Mouse (Mus musculus) urinary bladder, adult 18-20 months (tissue): ENCODE measurements around the gene Kremen2.
"Not testable (repeated sequence)": the region's sequence is repeated elsewhere in the genome, so short reads cannot be mapped to it uniquely, and the experiment has no call there.

Source experiments
- DNase-seq, 2 experiments: peaks; one replicate each; pipeline ENCODE4 v3.0.0; 2022; ENCODE audit warnings: low spot score in 2 of 2, mixed read lengths in 2 of 2

The Kremen2 gene

DNA sequence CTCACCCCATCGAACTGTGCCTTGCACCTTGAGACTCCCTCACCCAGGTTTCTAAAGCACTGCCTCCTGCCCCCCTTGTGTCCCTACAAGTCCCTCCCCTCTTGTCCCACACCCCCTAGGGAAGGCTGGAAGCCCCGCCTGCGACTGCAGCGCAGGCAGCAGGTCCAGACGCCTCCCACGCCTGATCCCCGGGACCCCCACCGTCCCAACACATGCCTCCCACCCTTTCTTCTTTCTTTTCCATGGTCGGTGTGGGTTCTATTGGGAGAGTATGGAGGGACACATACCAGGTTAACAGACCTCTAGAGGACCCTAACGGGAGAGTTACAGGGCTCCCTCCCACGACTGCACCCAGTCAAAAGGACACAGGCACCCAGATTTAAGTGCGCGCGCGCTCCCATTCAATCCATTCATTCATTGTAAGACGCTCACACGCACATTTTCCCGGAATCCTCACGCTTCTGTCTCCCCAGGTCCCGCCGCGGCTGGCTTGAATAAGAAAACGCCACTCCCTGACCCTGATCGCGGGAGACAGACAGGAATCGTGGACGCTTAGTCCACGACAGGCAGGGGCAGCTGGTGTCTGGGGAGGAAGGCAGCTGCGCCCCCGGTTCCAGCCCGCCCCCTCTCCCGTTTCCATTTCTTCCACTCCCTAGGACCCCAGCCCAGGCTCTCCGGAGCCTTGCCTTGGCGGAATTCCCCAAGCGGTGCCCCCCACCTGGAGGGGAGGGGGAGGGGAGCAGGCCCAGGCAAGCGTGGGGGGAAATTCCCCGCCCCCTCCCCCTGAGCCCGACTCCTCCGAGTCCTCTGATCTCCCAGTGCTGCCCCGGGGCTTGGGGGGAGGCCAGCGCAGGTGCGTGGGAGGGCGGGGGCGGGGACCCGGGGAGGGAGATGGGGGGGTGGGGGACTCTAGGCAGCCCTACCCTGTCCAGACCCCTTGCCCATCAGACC lies at the start of gene Kremen2:
Gene Kremen2 (minus strand): TSS at position 533 of the 951 bp plus-strand sequence.
- DNase-seq, result no peak

DNA sequence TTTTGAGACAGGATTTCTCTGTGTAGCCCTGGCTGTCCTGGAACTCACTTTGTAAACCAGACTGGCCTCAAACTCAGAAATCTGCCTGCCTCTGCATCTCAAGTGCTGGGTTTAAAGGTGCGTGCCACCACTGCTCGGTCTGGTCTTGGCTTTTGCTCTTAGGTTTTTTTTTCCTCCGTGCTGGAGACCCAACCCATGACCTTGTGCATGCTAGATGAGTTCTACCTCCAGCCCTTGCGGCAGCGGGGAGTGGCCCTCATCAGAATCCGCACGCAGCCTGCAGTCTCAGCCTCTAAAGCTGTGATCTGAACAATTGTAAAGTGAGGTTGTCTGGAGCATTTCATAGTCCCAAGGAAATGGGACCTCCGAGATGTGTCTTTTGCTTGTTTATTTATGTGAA lies 49.7 kb upstream of the Kremen2 start:
- no peak for DNase-seq

DNA sequence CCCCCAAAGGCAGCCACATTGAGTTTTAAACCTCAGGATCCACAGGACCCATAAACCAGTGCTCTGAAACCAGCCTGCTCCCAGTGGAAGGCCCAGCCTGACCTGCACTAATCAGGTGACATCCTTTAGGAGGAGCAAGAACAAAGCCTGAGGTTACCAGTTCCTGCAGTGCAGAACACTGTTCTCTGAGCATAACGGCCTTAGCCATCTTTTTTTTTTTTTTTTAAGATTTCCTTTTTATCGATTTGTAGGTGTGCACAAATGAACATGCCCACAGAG lies 45.4 kb upstream of the Kremen2 start:
- no peak for DNase-seq

DNA sequence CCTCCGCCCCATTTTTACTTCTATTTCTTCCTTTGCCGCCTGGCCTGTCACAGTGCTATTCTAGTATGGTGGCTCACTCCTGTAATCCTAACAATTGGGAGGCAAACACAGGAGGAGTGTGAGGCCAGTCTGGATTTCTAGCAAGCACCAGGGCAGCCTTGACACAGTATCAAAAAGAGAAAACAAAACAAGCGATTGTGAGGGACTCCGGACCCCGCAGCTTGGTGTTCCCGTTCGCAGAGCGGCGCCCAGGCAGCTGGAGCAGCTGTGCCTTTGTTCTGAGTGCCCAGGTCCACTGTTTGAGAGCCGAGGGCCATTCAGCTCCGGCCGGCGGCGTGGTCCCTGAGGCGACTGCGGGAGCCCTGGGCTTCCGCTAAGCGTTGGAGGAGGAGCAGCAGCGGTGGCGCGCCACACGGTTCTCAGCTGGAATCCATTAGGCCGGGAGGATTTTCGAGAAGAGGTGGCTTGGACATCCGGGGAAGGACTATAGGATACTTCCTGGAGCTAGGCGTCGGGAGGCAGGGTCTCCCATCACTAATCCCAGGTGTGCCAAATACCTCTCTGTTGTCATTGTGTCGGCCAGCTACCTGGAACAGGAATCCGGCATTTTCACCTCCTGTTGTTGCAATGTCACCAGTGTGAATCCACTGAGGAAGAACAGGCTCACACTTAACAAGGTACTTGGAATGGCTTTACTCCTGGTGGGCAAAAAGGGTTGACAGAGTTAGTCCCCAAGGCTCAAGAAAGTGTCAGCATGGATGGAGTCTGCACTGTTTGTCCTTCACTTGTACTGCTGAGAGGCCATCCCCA lies 44.8 kb upstream of the Kremen2 start, which contains the start of gene Srrm2:
Gene Srrm2 (plus strand): TSS at position 264 of the 810 bp plus-strand sequence.
- DNase-seq, result peak; percentile 45 to 63

DNA sequence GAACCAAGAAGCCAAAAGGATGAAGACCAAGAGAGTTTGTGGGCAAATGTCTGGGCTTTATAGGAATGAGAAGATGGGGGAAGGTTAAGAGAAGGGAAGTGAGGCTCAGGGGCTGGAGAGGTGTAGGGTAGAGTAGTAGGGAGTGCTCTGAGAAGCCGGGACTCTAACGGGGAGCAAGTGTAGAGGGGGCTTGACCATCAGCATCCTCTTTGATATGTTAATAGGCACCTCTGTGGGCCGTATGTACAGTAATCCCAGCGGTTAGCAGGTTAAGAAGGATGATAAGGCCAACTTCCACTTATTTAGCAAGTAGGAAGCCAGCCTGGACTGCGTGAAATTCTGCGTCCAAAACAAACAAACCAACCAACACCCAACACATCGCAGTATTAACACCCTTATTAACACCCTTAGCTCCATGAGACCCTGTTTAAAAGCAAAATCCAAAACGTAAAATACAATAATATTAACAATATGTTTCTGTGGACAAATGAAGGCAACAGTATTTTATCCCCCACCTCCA lies 44.2 kb upstream of the Kremen2 start:
- no peak for DNase-seq

DNA sequence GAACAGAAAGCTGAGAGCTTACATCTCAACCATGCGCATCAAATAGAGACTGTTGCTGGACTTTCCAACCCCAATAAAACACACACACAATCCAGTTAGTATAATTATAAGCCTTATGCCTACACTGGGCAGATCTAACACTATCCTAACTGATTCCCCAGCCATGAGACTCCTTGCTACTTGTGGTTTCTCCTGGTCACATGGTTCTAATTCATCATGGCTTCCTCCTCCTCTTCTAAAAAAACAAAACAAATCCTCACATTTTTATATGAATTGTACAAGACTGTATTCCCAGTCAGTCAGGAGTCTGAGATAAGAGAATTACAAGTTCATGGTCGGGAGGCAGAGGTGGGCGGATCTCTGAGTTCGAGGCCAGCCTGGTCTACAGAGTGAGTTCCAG lies 43.3 kb upstream of the Kremen2 start:
- no peak for DNase-seq

DNA sequence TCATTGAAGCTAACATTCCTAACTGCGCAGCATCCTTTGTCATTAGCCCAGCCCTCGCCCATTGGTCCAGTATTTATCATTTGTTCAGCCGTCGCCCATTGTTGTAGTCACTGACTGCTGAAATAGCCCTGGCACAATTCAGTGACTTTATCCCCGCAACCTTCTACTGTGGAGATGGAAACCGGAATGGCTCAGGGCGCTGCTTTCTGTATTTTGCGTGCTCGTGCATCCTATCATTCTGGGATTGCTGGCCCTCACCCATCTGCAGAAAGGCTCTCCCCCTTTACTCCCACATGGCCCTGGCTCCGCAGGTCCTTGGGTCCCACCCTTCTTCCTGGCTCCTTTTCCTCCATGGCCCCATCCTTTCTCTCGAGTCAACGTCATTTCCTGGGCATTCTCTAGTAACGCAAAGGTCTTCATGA lies 40.9 kb upstream of the Kremen2 start:
- DNase-seq, result no peak

DNA sequence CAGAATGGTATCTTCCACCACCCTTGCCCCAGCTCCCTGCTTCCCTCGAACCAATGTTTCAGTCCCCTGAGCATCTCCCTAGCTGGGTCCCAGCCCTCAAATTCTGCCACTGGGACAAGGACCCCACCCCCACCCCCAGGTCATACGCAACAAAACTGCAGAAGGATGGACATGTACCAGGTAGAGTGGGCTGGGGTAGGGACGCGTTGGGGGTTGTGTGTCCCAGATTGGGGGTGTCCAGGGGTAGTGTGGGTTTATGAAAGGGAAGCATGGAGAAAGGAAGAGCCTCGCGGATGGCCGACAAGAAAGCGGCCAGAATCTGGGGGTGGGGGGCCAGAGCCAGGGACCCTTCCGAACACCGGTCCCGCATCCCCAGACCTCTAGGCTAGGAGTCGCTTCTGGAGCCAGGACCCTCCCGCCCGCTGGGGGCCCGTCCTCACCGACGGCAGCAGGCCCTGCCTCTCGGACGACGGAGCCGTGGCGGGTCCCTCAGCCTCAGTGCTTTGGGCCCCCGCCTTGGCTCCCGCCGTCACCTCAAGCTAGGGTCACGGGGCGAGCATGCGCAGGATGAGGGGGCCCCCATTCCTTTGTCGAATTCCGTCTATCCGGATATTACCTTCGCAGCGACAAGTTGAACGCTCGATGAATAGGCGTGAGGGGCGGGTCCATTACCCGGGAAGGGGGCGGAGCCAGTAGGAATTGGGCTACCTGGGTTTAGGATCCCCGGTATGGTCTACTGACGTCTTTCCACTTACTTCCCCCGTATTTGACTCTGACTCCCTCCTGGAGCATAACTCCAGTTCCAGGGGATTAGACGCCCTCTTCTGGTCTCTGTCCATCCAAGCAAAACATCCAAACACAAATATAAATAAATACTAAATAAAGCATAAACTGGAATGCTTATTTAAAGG lies 40.2 kb upstream of the Kremen2 start, which contains the start of gene Flywch2:
Gene Flywch2 (minus strand): TSS at position 521 of the 911 bp plus-strand sequence.
- peak; percentile 71 to 74 for DNase-seq

DNA sequence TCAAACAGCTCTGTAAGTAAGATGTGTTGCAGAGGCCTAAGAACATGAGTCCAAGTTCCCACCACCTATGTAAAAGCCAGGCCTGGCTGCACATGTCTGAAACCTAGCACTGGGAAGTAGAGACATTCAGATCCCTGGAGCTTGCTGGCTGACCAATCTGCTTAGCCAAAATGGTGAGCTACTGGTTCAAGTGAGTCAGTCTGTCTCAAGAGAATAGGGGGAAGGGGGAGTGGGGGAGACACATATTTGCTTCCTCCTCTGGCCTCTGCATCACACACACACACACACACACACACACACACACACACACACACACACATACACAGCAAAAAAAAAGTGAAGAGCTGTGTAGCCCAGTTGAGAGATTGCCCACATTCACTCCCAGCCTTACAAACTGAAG lies 37.7 kb upstream of the Kremen2 start:
- DNase-seq, result no peak

DNA sequence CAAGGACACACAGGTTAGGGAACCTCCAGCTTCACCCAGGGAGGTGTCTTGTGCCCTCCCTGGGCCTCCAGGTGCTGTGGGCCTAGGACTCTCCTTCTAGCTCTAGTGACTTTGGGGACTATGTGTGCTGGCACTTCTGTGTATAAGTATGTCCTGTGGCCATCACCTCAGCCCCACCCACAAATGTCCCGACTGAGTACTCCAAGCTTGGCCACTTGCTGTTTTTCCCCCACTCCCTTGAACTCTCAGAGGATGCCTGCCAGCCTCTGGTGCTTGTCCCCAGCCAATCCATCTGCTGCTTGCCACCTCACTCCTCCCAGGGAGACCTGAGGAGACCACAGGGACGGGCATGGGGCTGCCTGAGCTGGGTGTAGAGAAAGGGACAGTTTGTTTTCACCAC lies 32.8 kb upstream of the Kremen2 start:
- no peak for DNase-seq

DNA sequence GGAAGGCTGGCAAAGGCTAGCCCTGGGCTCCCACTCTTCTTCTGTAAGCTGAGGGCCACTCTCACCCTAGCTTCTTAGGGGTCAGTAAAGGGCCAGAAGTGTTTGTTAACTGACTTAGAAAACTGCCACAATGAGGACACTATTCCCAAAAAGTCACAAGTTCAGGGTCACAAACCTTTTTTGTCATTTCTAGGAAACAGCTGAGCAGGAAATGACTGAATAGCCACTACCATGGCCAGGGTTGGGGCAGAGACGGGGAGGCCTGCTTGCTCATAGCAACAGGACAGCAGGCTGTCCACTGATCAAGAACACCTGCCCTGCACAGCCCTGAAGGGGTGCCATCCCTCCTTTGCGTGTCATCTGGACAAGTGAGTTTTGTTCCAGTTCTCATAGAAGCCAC lies 31.5 kb upstream of the Kremen2 start:
- DNase-seq, result no peak

DNA sequence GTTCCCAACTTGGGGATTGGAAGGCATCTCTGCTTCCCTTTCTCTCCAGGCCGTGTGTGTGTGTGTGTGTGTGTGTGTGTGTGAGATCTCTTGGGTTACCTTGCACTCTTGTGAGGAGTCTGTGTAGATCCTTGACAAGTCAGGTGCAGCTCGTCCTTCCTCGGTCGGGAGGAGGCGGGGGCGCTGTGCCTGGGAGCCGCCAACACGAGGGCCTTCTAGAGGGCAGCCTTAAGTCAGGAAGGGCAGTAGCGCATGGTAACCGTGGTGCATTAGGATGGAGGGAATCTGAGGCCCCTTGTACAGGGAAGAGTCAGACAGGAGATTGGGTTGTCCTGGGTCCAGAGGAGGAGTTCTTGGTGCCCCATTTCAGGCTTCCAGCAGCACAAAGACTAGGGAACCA lies 30.6 kb upstream of the Kremen2 start:
- DNase-seq, result no peak

DNA sequence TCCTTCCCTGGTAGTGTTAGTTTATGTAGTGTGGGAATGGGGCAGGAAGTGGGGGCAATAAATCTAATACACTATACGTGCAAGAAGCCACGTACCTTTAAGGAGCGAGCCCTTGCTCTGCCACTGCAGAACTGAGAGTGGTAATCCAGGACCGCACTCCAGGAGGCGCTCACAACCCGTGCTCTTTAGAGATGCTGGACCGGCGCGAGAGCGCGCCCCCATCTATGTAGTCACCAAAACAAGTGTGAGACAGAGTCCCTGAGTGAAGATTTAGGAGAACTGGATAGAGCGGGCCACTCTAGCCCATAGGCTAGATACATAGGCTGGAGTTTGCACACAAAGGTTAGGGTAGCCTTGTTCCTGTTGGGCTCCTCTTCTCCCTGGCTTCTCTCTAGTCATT lies 28.5 kb upstream of the Kremen2 start:
- peak; percentile 54 to 74 for DNase-seq

DNA sequence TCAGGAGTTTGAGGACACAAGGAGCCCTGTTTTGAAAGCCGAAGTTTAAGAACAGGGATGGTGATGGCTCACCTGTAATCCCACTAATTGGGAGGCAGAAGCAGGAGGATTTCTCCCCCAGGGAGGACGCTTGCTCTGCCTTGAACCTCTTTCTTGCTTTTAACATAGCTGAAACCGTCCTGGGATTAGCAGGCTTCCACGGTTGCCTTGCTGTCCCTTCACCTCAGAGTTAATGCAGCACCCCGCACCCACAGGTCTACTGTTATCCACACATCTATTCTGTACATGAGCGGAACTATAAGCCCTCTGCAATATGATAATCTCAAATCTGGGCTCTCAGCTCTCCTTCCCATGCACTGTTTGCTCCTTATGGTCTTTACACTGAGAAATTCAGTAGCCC lies 28.0 kb upstream of the Kremen2 start:
- no peak for DNase-seq

DNA sequence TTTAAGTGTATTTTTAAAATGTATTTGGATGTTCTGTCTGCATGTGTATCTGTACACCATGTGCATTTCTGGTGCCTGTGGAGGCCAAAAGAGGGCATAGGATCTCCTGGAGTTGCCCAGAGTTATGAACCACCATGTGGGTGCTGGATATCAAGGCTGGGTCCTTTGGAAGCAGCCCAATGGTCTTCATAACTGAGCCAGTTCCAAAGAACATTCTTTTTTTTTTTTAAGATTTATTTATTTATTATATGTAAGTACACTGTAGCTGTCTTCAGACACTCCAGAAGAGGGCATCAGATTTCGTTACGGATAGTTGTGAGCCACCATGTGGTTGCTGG lies 26.6 kb upstream of the Kremen2 start:
- not testable (repeated sequence) for DNase-seq

DNA sequence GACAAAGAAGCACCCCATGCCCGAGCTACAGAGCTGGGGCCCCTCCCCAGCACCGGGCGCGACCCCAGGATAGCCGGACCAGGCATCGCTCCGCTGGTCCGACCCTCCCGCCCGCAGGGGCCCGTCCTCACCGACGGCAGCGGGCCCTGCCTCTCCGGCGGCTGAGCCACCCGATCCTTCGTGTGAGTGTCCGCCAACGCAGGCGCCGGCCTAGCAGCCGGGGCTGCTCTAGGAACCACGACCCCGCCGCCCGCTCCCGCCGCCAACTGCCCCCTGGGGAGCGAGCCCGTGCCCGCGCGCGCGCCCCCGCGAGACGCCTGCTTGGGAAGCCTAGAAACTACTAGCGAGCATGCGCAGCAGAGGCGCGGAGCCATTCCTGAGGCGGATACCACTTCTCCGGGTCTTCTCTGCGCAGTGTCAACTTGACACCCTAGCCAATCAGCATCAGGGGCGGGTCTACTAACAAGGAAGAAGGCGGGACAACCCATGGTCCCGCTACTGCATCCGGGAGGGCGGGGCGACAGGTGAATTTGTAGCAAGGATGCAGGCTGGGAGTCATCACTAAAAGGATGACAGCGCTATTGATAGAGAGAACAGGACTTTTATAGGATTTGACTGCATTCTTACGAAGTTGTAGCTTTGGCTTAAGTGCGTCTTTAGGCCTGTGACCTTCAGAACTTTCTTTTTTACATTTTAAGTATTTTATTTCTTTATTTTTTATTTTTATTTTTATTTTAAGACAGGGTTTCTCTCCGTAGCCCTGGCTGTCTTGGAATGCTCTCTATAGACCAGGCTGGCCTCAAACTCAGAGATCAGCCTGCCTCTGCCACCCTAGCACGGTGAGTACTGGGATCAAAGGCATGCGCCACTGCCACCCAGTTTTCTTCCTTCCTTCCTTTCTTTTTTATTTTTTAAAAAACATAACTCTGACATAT lies 25.9 kb upstream of the Kremen2 start, which contains the start of gene Flywch1:
Gene Flywch1 (minus strand): TSS at position 319 of the 935 bp plus-strand sequence.
- DNase-seq, result peak; percentile 94 to 96

DNA sequence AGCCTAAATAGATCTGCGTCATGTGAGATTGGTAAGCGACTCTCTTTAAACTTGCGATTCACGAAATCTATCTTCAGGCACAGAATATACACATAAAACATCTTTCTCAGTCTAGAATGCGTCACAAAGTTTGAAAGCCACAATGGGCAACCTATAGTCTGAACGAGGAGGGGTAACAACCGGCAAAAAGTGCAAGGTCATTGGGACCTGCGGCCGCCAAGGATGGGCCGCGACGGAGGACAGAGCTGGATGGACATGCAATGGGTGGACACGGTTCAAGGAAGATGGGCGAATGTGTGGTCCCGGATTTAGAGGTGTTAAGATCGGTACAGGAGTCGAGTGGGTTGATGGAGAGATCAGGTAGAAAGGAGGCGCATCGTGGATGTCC lies 25.3 kb upstream of the Kremen2 start:
- no peak for DNase-seq

DNA sequence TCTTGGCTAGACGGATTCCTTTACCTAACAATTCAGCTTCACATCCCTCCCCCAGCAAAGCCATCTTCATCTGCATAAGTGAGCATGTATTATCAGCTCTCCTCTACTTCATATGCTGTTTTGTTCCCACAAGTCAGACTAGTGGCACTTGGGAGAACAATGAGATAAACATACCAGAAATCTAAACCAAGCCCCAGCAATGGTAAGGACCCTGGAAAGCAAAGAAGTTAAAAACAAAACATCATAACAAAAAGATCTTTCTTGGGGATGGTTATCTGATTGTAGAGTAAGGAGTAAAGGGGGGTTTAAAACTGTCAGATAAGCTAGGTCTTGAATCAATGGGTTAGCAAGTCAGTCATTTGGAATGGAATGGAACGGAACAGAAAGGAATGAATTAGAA lies 24.9 kb upstream of the Kremen2 start:
- no peak for DNase-seq

DNA sequence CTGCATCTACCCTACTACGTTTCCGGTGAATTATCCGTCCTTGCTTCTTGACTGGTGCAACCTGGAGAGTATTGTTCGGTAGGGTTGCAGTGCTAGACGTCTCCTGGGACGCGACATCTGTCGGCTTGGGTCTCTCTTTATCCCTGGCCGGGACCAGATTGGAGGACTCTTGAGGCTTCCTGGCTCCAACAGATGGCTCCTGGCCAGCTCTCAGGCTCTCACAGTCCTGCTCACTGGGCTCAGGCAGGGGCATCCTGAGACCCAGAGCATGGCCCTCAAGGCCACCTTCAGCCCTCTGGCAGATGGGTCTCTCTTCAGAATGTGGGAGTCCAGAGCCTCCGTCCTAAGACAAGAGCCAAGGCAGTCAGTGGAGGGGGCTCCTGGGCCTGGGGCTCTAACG lies 17.3 kb upstream of the Kremen2 start:
- no peak for DNase-seq

DNA sequence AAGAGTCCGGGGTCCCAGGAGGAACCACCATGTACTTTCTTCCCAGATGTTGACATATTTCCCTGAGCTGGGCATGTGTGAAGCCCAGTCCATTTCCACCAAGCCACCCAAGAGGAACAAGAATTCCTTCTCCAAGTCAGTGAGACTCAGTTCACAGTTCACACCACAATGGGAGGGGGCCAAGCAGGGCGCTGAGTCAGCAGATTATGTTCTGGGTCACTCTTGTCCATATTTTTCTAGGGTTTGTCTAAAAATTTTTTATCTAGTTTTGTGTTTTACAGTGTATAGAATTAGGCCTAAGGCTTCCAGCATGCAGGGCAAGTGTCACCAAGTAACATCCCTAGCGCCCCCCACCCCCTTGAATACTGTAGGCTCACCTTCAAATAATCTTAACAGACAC lies 15.5 kb upstream of the Kremen2 start:
- DNase-seq, result no peak
